Mouse (Mus musculus) frontal cortex, adult 2 months (tissue): ENCODE measurements at regions not wholly inside any gene's neighbourhood (a gene's known extent, or its start where the extent isn't known, plus 50 kb on each side); places are given as distances from the start of the nearest gene placed in this dataset.

Experiments used
- DNase-seq, 2 experiments: peaks; one replicate each; pipeline ENCODE4 v3.0.0; 2022; ENCODE audit warnings: low spot score in 1 of 2; ENCODE audit errors: extremely low spot score in 1 of 2

GRCm38 (mm10) chr12:91999031-91999430 is 150.1 kb upstream of the Sel1l start:
- DNase-seq, result no peak

GRCm38 (mm10) chr12:91997404-91997803 is 148.4 kb upstream of the Sel1l start:
- DNase-seq, result no peak

DNA sequence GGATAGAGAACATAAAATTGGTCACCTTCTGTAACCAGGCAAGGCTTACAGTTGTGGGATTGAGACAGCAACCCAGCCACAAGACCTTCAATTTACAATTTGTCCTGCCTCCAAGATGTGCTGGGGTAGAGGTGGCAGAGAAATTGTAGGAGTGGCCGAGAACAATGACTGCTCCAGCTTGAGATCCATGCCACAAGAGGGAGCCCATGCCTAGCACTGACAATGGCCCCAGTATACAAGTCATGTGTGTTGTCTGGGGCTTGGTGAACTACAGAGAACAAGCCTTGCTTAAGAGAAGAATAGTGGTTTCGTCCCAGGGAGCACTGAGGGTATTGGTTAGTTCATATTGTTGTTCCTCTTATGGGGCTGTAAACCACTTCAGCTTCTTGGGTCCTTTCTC is 146.6 kb upstream of the Sel1l start:
- DNase-seq, result no peak

DNA sequence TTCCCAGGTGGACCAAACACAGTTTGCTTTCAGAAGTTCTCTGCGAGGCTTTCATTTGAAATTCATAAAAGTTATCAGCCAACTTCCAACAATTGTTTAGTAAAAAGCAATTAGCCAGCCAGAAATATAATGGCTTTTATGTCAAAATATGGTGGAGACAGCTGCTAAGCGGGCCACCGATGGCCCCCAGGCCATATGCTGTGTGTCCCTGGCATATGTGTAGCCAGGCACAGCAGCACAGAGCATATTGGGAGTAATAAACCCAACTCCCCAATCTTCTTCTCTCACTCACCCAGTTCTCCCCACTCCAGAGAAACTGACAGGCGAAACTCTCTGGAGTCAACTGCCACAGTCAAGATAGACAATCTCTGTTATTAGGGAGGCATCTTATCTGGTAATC is 137.5 kb upstream of the Sel1l start:
- DNase-seq, result no peak

- no peak for DNase-seq
Measured at GRCm38 (mm10) chr12:91980321-91980720, 131.4 kb upstream of the Sel1l start.

- no peak for DNase-seq
Measured at GRCm38 (mm10) chr12:91971045-91971444, 122.1 kb upstream of the Sel1l start.

DNA sequence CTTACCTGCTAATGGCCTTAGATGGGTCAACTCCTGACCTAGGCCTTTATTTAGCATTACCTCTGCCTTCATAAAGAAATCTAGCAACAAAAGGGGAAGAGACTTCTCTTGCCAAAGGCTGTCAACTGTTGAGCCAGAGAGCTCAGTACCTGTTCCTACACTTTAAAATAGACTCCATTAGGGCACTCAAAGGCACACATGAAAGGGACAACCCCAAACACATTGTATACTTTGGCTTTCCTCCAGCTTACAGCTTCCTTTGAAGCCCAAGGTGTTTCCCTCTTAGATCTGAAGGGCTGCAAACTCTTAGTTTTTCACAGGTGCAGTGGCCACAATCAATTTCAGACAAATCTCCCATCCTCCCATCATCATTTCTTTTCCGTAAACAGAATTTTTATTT is 117.0 kb upstream of the Sel1l start:
- DNase-seq, result no peak

GRCm38 (mm10) chr12:91963239-91963638 is 114.3 kb upstream of the Sel1l start:
- no peak for DNase-seq

- no peak for DNase-seq
Measured at GRCm38 (mm10) chr12:91958086-91958485, 109.1 kb upstream of the Sel1l start.

- no peak for DNase-seq
Measured at GRCm38 (mm10) chr12:91956411-91956810, 107.5 kb upstream of the Sel1l start.

- DNase-seq, result no peak
Measured at GRCm38 (mm10) chr12:91948602-91949167, 99.7 kb upstream of the Sel1l start.

GRCm38 (mm10) chr12:91947998-91948397 is 99.0 kb upstream of the Sel1l start:
- DNase-seq, result no peak

DNA sequence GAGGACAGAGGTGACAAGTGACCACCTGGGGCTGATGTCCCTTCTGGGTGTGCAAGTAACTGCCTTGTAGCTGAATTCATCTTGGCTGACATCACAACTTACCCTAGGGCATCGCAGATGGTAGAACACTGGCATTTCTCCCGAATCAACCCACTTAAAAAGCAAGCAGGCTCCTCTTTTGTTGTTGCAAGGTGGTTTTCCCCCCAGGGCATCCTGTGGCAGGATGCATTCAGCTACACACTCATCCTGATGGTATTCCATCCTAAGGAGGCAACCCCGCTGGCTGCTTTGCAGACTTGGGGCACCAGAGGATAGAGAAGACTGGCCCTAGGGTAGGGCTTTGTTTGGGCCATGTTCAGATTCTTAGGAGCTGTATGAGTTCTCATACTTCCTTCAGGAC is 97.6 kb upstream of the Sel1l start:
- no peak for DNase-seq

DNA sequence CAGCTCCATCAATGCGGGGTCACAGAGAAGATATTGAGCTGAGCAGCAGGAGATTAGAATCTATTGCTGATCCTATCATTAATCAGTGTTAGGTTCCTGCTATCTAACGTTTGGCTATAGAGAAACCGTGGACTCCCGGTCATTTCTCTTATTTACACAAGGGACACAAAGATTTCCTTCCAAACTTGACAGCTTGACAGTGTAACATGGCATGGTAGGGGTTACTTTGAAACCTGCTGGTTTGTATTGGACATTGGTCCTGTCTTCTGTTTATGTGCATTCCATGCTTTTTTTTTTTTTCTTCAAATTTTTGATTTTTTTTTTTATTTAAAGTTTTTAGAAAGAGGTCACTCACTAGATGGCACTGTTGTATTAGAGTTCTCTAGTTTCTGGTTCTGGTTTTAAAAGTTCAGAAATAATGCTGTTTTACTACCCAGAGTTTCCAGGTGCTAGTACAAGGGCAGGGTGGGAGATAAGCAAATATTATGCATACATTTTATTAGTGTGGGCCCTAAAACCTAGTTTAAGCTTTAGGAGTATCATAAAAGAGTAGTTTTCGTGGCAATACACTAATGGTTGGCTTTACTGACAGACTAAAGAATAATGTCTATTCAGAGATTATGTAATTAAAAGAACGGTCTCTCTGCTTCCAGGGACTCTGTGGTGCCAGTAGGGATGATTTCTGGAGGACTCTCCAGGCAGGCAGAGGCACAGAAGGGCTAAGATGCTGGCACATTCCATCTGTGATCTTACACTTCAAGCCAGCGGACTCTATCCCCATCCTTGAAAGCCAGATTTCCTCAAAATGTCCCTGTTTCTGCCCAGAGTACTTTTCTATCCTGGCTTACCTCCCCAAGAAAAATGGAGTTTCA is 83.8 kb upstream of the Sel1l start:
- DNase-seq, result peak in 1 of 2 experiments; percentile 60

DNA sequence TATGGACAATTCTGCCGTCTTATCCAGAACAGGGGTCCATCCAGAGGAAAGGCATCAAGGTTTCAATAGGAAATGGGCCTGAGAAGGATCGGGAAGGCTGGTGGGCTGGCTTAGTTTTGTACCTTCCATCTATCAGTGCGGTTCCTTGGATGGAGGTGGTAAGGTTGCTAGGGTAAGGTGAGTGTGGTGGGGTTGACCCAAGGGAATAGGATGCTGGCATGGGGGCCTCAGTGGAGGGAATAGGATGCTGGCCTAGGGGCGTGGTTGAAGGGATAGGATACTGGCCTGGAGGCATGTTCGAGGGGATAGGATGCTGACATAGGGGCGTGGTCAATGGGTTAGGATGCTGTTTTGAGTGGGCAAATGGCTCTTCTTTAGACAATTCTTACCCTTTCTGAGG is 82.6 kb upstream of the Sel1l start:
- DNase-seq, result no peak

- DNase-seq, result peak in 1 of 2 experiments; percentile 63
Measured at GRCm38 (mm10) chr12:91929386-91930054, 80.6 kb upstream of the Sel1l start.

GRCm38 (mm10) chr12:91927576-91927975 is 78.6 kb upstream of the Sel1l start:
- DNase-seq, result no peak

DNA sequence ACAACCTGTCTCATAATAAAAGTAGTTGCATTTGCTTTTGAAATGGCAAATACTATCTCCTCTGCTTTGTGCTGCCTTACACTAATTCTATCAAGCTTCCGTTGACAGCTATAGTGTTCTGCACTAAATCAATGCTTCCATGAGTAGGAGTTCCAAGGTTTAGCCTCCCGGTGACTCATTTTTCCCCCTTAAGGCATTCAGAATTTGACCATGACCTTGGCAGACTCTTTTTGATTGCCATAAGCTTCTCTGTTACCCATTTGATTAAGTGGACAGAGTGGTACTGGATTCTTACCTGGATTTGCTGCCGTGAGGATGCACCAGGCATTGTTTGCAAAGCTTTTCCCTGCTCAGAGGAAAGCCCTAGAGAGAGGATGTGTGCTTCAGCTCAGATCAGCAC is 66.5 kb upstream of the Sel1l start:
- no peak for DNase-seq

DNA sequence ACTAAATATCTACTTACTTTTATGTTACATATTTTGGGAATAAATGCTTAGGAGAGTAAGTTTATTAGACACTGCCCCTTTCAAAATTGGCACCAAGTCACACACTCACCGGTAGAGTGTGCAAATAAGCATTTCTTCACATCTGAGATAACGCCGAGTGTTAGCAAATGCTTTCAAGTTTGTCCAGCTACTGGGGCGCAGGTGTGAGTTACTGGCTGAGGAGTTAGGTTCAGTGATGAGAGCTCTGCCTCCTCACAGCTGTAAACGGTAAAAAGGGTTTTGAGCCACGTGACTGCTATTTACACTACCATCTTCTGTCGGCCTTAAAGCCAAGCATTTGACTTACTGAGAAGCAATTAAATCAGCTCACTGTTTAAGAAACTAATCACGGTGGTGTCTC is 61.6 kb upstream of the Sel1l start:
- no peak for DNase-seq
